Mouse (Mus musculus): Measurements from ENCODE around the gene Ascc3. TPM values are rescaled to one million over a fixed set of nuclear protein-coding genes. Genes with fewer than 3 reads are reported as not detected.

Gene Ascc3
- total RNA-seq (2023), result 10 to 100 TPM; 91.4 to 96.6 TPM

DNA sequence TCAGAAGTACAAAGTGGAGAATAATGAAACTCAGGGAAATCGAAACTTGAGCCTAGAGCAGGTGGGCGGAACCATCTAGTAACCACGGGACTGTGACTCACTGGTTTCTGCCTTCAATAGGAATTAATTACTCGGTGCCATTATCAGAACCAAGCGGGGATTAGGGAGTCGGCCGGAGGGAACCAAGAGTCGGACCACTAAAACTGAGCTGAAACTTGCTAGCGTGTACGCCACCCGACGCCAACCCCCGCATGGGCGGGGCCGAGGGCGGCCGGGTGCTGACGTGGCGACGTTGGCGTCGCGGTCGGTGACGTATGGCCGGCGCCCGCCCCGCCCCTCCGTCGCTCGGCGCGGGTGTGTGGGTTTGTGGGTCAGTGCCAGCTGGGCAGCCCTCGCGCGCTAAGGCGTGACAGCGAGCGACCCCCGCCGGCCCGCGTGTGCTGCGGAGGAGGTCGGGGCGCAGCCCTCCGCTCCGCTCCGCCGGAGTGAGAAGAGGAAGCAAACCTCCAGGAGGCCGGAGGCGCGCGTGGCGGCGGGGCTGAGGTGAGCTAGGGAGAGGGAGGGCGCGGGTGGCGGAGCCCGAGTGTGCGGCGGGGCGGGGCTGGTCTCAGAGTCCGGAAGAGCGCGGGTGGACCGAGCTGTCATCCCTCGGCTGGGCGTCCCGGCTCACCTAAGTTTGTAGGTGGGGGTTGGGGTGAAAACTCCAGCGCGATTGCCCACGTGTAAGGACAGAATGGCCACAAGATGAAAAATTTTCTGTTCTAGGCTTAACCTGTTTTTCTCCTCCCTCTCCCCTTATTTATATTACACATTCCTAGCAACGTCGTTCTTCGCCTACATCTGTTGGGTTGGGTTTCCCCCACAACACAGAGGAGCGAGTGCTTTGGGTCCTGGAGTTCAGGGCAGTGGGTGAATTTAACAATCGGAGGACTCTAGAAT lies at the start of gene Ascc3:
Gene Ascc3, plus strand, starts transcription at position 315 of the 939 bp plus-strand sequence.

DNA sequence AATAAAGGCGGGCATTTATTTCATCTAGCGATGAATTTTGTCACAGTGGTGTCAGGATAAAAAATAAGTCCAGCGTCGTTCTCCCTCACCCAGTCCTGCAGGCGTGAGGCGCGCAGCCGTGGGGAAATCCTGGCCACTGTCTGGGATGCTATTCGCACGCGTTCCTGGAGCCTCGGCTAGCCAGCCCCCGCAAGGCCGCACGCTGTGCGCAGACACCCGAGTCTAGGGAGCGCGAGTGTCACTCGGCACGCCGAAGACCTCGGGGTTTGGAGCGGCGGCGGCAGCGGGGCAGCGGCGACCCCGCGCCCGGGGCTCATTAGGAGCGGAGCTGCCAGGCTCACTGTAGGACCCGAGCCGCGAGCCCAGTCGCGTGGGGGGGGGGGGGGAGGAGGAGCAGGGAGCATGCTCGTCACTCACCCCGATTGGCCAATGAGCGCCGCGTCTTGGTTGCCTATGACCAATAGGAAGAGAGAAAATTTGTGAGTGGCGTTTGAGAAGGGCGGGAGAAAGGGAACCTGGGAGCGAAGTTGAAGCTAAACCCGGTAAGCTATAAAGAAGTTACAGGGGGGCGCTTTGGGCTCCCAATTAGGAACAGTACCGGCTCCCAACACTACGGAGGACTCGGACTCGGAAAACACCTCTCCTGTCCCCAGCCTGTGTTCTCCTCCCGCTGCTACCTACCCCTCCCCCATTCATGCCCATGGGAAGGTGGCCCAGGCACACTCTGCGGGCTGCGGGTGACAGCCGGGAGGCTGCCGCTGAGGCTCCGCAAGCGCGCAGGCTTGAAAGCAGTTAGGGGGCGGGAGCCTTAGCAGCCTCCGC lies 301.9 kb downstream of the Ascc3 start, which contains the start of gene Sim1:
Gene Sim1, plus strand, starts transcription at position 585 of the 822 bp plus-strand sequence.

All from T-cell, adult 66 days (primary cell).